Comparison of ENCODE assay signal across 18 mouse cellular contexts in the genomic region with DNA sequence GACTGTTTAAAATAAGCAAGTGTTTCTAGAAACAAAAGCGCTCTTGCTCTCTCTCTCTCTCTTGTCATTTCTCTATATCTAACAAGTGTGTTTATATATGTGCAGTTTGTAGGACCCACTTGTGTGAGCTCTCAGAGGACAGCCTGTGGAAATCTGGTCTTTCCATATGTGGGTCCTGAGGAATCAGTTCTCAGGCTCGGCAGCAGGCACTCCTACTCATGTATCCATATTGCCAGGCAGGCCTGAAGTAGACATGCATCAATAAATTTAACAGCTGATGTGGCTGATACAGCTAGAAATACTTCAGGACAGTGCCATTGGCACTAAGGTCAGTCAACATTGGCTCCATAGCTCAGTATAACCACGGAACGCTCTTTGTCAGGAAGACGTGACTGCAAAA.
"Had no signal": no experiment of that assay in that cellular context is flagged by ENCODE, and none has a peak within 500 bp of the region (broad histone marks: within the 10 kb centered on the region; RNA-seq: fewer than 3 reads in every experiment).

No protein-coding gene starts in this region.

- H3K27me3 ChIP-seq: midbrain, embryonic 12.5 days; neural tube, embryonic 13.5 days; neural tube, embryonic 15.5 days had no signal

- H3K9me3 ChIP-seq: midbrain, embryonic 12.5 days; neural tube, embryonic 13.5 days; neural tube, embryonic 15.5 days had no signal

- H3K4me1 ChIP-seq: midbrain, embryonic 10.5 days; midbrain, embryonic 12.5 days; neural tube, embryonic 13.5 days; neural tube, embryonic 15.5 days had no signal

- H3K27ac ChIP-seq: midbrain, embryonic 10.5 days; midbrain, embryonic 12.5 days; neural tube, embryonic 13.5 days; neural tube, embryonic 15.5 days had no signal

- DNase-seq: lung, embryonic 14.5 days; lung, postnatal 10 days; lung, postnatal 4 days; midbrain, embryonic 14.5 days; retina, postnatal 1 day; right cerebral cortex, adult 18-20 months; right cerebral cortex, postnatal 25 days; right cerebral cortex, postnatal 4 days; spleen, adult 18-20 months; thymus, adult 18-20 months; thymus, postnatal 14 days; thymus, postnatal 36 days had no signal

- H3K4me3 ChIP-seq: midbrain, embryonic 10.5 days; midbrain, embryonic 12.5 days; myocyte; neural tube, embryonic 13.5 days; neural tube, embryonic 15.5 days had no signal

- H3K4me2 ChIP-seq: lung, embryonic 14.5 days; midbrain, embryonic 12.5 days; neural tube, embryonic 13.5 days; neural tube, embryonic 15.5 days had no signal

- ATAC-seq: midbrain, embryonic 16.5 days had no signal

- H3K9ac ChIP-seq: lung, embryonic 14.5 days; midbrain, embryonic 12.5 days; neural tube, embryonic 13.5 days; neural tube, embryonic 15.5 days had no signal
